Mouse (Mus musculus): Measurements from ENCODE around the gene Elof1.

GRCm38 (mm10) chr9:22067195-22067594, 49.8 kb downstream of the Elof1 start:
- TF ChIP-seq POLR2A (IDR thresholded peaks at IDR 0.05; ENCODE audit: borderline replicate concordance, insufficient read depth, low read length) (no peak), CTCF (IDR thresholded peaks at IDR 0.05; ENCODE audit: borderline replicate concordance, insufficient read depth, low read depth, low read length) (no peak)

Data from cerebellum, adult 2 months (tissue).